Mouse (Mus musculus): ENCODE data around the gene Gng2.

Gng2 gene

GRCm38 (mm10) chr14:19860281-19860680 lies 117.1 kb downstream of the Gng2 start:
- no peak for DNase-seq (ENCODE audit: low read depth, low spot score)

GRCm38 (mm10) chr14:19858808-19859776 lies 118.3 kb downstream of the Gng2 start:
- peak; percentile 16 for DNase-seq (ENCODE audit: low read depth, low spot score)

GRCm38 (mm10) chr14:19858279-19858678 lies 119.1 kb downstream of the Gng2 start:
- DNase-seq (ENCODE audit: low read depth, low spot score) = no peak

- DNase-seq (ENCODE audit: low read depth, low spot score) = no peak
Measured at GRCm38 (mm10) chr14:19853471-19853870, 124.0 kb downstream of the Gng2 start.

GRCm38 (mm10) chr14:19839600-19840332 lies 137.7 kb downstream of the Gng2 start:
- DNase-seq (ENCODE audit: low read depth, low spot score) = peak; percentile 66

- no peak for DNase-seq (ENCODE audit: low read depth, low spot score)
Measured at GRCm38 (mm10) chr14:19836289-19836688, 141.1 kb downstream of the Gng2 start.

- DNase-seq (ENCODE audit: low read depth, low spot score) = peak; percentile 27
Measured at GRCm38 (mm10) chr14:19825481-19825880, 151.9 kb downstream of the Gng2 start.

GRCm38 (mm10) chr14:19823321-19824142 lies 153.9 kb downstream of the Gng2 start, which contains the start of gene Rtraf:
TSS of gene Rtraf (minus strand) at chr14:19823824.
- peak; percentile 96 for DNase-seq (ENCODE audit: low read depth, low spot score)
